Mouse (Mus musculus) brain, embryonic 14.5 days (tissue): ENCODE results near the gene Grip1.

Source experiments
- CTCF ChIP-seq: fragments of 200-500 bp; IDR thresholded peaks from 2 replicates; pipeline ENCODE4 v1.5.1; 2012; ENCODE audit warnings: inconsistent platforms, mild to moderate bottlenecking, moderate library complexity, borderline replicate concordance; ENCODE audit not compliant: insufficient read depth, insufficient read length; ENCODE audit errors: extremely low read depth
- POLR2A ChIP-seq: fragments of 200-500 bp; IDR thresholded peaks from 2 replicates; pipeline ENCODE4 v1.6.1; 2012; ENCODE audit warnings: mild to moderate bottlenecking, inconsistent platforms, borderline replicate concordance; ENCODE audit not compliant: poor library complexity, insufficient read depth, insufficient read length, severe bottlenecking; ENCODE audit errors: extremely low read depth

DNA sequence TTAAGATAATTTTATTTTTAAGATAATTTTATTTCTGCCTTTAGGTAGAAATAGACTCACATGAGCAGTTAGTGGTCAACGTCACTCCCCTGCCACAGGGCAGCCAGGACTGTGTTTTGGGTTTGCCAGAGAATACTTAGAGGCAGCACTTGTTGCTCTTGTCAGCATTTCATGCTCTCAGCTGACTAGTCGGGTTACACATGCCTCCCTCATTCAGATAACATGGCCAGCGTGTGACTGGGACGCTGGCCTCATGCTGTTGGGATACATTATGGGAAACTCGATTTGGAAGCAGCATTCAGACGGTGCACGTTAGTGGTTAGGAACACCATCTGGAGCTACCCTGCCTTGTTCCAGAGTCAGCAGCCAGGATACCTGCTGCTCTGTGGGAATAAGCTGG lies 453.2 kb downstream of the Grip1 start:
- no peak for TF ChIP-seq POLR2A
- TF ChIP-seq CTCF = no peak
